1 mouse cellular context compared by ENCODE assay signal in genomic region chr3:30595111-30595832, GRCm38 (mm10).
TF ChIP-seq lines count a peak whose summit lies in the region.

No protein-coding gene starts in this region.

TF ChIP-seq in ES-E14, 5 proteins besides CTCF, POLR2A, EP300 and RAD21:
- TF ChIP-seq ZNF384 (IDR thresholded peaks at IDR 0.05; ENCODE audit: low read depth, low read length) = no peak
- TF ChIP-seq CHD2 (IDR thresholded peaks at IDR 0.05; ENCODE audit: low read depth, low read length) = no peak
- no peak for TF ChIP-seq HCFC1 (IDR thresholded peaks at IDR 0.05; ENCODE audit: borderline replicate concordance, insufficient read depth, low read length)
- TF ChIP-seq MAFK (IDR thresholded peaks at IDR 0.05; ENCODE audit: insufficient read depth, low read depth, low read length) = no peak
- TF ChIP-seq ZC3H11A (IDR thresholded peaks at IDR 0.05; ENCODE audit: borderline replicate concordance, low read depth, low read length) = no peak
TF ChIP-seq in ES-E14: peak in this region for 0.
